Mouse (Mus musculus): ENCODE results near the gene Def6.

The Def6 gene

GRCm38 (mm10) chr17:28207591-28208313 is at the start of gene Def6:
Gene Def6, plus strand, starts transcription at chr17:28207778.
- DNase-seq (ENCODE audit: low spot score) = peak; percentile 85

- DNase-seq (ENCODE audit: low spot score) = peak; percentile 53
Measured at GRCm38 (mm10) chr17:28160361-28160760, 47.2 kb upstream of the Def6 start.

GRCm38 (mm10) chr17:28161310-28161881 is 46.2 kb upstream of the Def6 start:
- DNase-seq (ENCODE audit: low spot score) = no peak

DNA sequence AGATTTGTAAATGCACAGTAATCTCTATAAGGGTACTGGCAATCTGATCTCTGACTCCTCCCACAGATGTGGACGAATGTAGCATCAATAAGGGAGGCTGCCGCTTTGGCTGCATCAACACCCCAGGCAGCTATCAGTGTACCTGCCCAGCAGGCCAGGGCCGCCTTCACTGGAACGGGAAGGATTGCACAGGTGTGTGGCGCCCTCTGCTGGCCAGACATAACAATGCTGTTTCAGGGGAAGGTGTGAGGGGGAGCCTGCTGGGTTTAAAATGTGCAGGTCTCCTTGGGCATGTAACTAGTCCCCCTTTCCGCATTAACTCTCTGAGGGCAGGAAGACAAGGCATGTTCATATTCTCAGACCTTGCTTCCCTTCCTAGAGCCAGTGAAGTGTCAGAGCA is 43.9 kb upstream of the Def6 start:
- DNase-seq (ENCODE audit: low spot score) = peak; percentile 89

DNA sequence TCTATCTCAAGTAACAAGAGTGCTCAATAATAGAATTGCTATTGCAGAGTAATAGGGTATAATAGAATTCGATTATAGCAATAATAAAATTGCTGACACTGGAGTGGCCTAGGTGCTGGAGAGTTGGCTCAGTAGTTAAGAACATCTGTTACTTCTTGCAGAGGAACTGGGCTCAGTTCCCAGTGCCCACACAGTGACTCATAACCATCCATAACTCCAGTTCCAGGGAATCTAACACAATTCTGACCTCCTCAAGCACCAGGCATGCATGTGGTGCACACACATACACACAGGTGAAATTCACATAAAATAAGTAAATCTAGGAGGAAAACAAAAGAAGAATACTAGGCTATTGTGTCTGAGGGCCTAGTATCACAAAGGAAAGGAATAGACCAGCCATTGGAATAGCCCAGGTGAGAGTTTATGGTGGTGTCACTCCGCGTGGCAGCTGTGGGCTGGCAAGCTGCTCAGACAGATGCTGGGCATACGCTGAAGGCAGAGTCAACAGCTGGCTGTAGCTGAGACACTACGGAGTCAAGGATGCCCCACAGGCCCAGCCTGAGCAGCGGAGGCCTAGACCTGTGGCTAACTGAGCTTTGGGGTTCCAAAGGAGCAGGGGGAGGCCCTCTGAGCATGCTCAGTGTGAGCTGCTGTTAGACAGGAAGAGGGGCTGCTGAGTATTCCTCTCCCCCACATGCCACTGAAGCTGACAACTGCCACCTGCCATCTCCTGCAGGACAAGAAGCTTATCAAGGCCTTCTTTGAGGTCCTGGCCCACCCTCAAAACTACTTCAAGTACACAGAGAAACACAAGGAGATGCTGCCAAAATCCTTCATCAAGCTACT is 36.9 kb upstream of the Def6 start:
- no peak for DNase-seq (ENCODE audit: low spot score)

- no peak for DNase-seq (ENCODE audit: low spot score)
Measured at GRCm38 (mm10) chr17:28172690-28173089, 34.9 kb upstream of the Def6 start.

GRCm38 (mm10) chr17:28176775-28177539 is 30.6 kb upstream of the Def6 start, which contains the start of gene Zfp523:
Gene Zfp523, plus strand, starts transcription at chr17:28177129.
- peak; percentile 93 for DNase-seq (ENCODE audit: low spot score)

- DNase-seq (ENCODE audit: low spot score) = peak; percentile 68
Measured at GRCm38 (mm10) chr17:28177540-28178046, 30.0 kb upstream of the Def6 start.

- no peak for DNase-seq (ENCODE audit: low spot score)
Measured at GRCm38 (mm10) chr17:28180331-28180730, 27.2 kb upstream of the Def6 start.

DNA sequence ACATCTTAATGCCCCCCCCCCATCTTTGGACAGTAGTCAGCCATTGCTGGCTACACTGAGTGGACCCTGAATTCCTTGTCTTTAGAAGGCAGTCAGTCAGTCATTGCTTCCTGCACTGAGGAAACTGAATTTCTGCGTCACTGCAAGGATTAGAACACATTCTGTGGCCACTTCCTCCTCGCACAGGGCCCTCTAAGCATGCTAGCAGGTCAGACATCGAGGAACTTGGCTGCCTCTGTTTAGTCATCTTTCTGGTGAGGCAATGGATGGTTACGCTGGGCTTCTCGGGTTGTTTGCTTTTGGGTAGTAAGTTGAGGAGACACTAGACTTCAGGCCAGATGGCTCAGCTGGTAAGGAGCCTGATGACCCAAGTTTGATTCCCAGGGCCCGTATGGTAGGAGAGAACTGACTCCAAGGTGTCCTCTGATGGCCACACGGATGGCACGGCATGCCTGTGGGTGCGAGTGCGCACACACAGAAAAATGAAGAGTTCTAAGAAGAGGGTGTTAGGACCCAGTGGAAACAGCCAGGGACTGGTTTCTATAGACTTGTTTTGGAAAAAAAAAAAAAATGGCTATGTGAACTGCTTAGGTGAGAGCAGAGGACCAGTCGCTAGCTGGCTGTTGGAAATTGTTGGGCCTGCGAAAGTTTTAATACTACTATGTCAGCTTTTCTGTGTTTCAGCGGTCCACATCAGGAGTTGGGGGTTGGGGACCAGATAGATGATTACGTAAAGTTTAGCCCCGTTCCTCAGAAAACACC is 26.6 kb upstream of the Def6 start:
- no peak for DNase-seq (ENCODE audit: low spot score)

DNA sequence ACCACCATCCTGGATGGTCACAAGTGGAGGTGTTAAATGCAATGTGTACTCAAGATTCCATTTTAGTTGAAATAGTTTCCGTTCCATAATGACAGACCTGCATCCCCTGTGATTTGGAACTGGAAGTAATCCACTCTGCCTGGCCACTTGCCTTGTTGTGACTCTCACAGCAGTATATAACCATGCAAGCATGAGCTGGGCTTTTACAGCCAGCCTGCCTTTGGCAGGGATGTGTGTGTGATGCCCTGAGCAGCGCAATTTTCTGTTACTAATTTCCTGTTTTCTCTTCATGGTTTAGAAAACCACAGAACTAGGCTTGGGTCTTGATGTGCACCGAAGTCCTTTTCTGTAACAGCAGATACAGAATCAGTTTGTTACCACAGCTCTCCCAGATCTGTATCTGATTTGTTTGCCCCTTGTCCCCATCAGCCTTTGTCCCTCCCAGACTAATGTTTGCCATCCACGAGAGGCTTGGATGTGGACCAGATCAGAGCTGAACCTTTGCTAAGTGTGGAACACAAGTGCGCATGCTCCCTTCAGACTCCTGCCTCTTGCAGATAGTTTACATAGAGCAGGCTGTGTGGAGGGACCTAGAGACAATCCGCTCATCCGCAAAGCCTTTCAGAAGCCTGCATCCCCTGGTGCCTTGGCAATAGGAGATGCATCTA is 22.5 kb upstream of the Def6 start:
- no peak for DNase-seq (ENCODE audit: low spot score)

- DNase-seq (ENCODE audit: low spot score) = no peak
Measured at GRCm38 (mm10) chr17:28188313-28188712, 19.3 kb upstream of the Def6 start.

GRCm38 (mm10) chr17:28192754-28193153 is 14.8 kb upstream of the Def6 start:
- DNase-seq (ENCODE audit: low spot score) = no peak

GRCm38 (mm10) chr17:28193559-28193958 is 14.0 kb upstream of the Def6 start:
- no peak for DNase-seq (ENCODE audit: low spot score)

GRCm38 (mm10) chr17:28195033-28195432 is 12.5 kb upstream of the Def6 start:
- DNase-seq (ENCODE audit: low spot score) = no peak

DNA sequence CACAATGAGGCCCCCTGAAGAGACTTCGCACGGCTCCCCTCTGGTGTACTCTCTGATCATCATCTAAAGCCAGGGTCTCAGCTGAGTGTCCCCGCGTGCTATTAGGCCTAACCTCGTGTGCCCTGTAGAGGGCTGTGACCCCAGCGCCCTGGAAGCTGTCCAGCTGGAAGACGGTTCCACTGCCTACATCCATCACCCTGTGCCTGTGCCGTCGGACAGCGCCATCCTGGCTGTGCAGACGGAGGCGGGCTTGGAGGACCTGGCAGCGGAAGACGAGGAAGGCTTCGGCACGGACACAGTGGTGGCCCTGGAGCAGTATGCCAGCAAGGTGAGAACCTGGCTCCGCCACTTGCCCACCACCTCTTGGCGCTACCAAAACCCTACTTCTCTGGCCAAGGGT is 9.9 kb upstream of the Def6 start:
- peak; percentile 42 for DNase-seq (ENCODE audit: low spot score)

GRCm38 (mm10) chr17:28201982-28202381 is 5.6 kb upstream of the Def6 start:
- DNase-seq (ENCODE audit: low spot score) = no peak

- DNase-seq (ENCODE audit: low spot score) = peak; percentile 85
Measured at GRCm38 (mm10) chr17:28204052-28204720, 3.4 kb upstream of the Def6 start.

DNA sequence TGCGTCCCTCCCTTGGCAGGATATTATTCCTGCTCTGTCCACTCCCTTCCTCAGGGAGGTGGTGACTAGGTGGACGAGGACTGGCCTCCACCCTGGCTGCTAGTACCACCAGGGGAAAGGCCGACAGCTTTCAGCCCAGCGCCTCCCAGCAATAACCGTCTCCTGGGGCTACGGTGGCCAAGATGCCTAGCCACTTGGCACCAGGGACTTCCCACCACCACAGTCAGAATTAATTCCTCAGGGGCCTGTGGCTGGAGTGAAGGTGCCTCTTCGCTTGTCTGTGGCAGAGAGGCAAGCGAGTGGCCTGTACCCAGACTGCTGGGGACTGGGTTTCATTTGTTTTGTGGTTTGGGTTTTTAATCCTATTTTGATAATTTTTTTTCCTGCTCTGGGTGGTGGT is 2.1 kb upstream of the Def6 start:
- DNase-seq (ENCODE audit: low spot score) = no peak

DNA sequence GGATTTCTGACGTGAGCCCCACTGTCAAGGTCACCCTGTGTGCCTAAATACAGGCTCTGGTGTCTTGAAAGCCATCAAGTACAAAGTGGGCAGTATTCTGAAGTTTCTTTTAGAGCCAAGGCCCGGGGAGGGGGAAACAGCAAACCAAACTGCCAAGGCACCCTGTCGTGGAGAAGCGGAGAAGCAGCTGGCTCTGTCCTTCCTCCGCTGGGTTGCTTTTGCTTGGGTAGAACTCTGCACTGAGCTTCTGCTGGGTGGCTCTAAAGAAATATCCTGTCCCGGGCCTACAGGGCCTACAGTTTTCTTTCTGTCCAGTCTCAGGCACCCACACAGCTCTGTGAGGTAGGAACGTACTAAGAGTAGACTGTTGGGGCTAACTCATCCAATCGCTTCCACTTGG is 486 bp upstream of the Def6 start:
- DNase-seq (ENCODE audit: low spot score) = no peak
